Mouse (Mus musculus) kidney, adult 9 months (tissue): ENCODE results near the gene Olfr1137.

Source experiments
- DNase-seq: peaks from one replicate; pipeline ENCODE4 v3.0.0; 2022

The Olfr1137 gene

GRCm38 (mm10) chr2:87713079-87713478 is at the start of gene Olfr1137:
TSS of gene Olfr1137 (minus strand) at chr2:87713179.
- DNase-seq = no peak

- no peak for DNase-seq
Measured at GRCm38 (mm10) chr2:87753891-87754290, 40.9 kb upstream of the Olfr1137 start, which contains the start of gene Olfr1141. TSS of gene Olfr1141 (minus strand) at chr2:87753991.

GRCm38 (mm10) chr2:87743452-87743851 is 30.5 kb upstream of the Olfr1137 start, which contains the start of gene Olfr1140:
TSS of gene Olfr1140 (plus strand) at chr2:87743752.
- no peak for DNase-seq

- no peak for DNase-seq
Measured at GRCm38 (mm10) chr2:87739878-87740277, 26.9 kb upstream of the Olfr1137 start, which contains the start of gene Olfr1138. TSS of gene Olfr1138 (minus strand) at chr2:87739978.

DNA sequence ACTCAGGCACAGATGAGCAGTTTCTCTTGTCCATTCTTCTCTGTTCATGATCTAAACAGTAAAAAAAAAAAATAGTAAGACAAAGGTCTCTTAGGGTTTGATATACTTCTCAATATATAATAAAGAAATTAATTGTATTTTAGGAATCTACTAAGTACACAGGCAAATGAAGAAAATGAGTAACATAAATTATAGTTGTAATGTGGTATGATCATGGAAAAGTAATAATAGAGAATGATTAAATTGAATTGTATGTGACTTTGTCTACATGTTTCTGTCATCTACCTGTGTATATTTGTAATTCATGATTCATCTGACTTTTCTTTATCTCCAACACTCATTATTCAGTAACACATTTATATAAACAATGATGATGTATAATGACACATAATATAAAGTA is 19.1 kb downstream of the Olfr1137 start, which contains the start of gene Olfr1136:
TSS of gene Olfr1136 (minus strand) at position 101 of the 400 bp plus-strand sequence.
- no peak for DNase-seq

- no peak for DNase-seq
Measured at GRCm38 (mm10) chr2:87673564-87673963, 39.4 kb downstream of the Olfr1137 start, which contains the start of gene Olfr1135. TSS of gene Olfr1135 (minus strand) at chr2:87673664.
